Mouse (Mus musculus): ENCODE results near the gene Mark4. TPM values are rescaled to one million over a fixed set of nuclear protein-coding genes. Genes with fewer than 3 reads are reported as not detected.

Mark4 gene
- polyA plus RNA-seq, 1 experiment from 2014 or later = 16.3 TPM

DNA sequence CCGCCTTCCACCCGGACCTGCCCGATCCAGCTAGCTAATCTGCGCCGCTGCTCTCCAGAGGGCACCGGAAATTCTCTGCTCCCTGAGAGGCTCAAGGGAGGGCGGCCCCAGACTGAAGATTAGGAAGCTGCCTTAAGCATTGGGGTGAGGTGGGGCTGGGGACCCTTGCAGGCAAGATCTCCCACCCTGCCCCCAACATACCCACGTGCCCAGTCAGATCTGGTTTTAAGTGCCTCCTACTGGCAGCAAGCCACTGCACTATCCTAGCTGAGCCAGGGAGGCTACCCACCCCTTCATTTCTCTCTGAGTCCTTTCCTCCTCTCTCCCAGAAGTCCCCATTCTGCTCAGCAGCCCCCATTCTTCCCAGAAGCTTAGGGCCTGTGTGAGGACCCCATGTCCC, 80.6 kb downstream of the Mark4 start:
- H3K4me2 ChIP-seq (replicated peaks) = no peak overlapping the region
- H3K36me3 ChIP-seq = no peaks in the 10 kb centered on the region
- 79% methylated on average over 7 of the region's 8 CpGs for WGBS
- H3K27ac ChIP-seq = no peak overlapping the region
- H3K9me3 ChIP-seq = no peaks in the 10 kb centered on the region
- no peak for ATAC-seq
- no peak overlapping the region for H3K4me3 ChIP-seq (replicated peaks)
- no peaks in the 10 kb centered on the region for H3K27me3 ChIP-seq
- peaks cover 8% of the 10 kb centered on the region for H3K4me1 ChIP-seq (replicated peaks)
- H3K9ac ChIP-seq (replicated peaks) = no peak overlapping the region

DNA sequence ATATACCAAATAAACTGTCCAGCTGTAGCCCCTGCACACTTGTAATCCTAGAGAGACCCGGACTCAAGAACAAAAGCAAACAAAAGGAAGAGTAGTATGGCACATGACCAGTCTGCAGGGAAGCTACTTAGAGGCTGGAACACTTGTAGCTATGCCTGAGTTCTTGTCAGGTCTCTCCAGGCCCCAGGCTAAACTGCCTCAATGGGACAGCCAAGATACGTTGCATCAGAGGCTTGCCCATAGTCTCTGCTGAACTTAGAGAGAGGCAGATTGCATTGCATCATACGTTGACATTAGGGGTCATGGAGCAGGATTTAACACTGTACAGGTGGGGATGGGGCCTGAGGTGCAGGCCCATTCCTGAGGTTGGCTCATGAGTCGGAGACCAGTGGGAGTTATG, 82.6 kb downstream of the Mark4 start:
- Histone ChIP-seq H3K36me3 (no peaks in the 10 kb centered on the region), H3K9ac (replicated peaks) (no peak overlapping the region), H3K4me3 (replicated peaks) (no peak overlapping the region), H3K27me3 (no peaks in the 10 kb centered on the region), H3K4me1 (replicated peaks) (no peaks in the 10 kb centered on the region), H3K9me3 (no peaks in the 10 kb centered on the region), H3K4me2 (replicated peaks) (no peak overlapping the region), H3K27ac (no peak overlapping the region)
- ATAC-seq = no peak
- WGBS = 79% methylated on average over 4 of the region's 4 CpGs

DNA sequence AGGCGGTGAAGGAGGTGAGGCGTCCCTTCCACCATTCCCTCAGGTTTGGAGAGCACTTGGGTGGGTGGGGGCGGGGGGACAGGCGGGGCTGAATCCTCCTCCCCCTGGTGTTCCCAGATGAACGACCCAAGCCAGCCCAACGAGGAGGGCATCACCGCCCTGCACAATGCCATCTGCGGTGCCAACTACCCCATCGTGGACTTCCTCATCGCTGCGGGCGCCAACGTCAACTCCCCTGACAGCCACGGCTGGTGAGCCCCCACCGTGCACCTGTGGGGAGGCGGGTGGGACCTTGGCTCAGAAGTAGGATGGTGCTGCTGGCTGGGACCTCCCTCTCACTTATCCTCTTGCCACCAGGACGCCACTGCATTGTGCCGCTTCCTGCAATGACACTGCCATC, 83.3 kb downstream of the Mark4 start:
- H3K4me3 ChIP-seq (replicated peaks) = no peak overlapping the region
- H3K36me3 ChIP-seq = no peaks in the 10 kb centered on the region
- H3K9me3 ChIP-seq = no peaks in the 10 kb centered on the region
- no peak for ATAC-seq
- no peak overlapping the region for H3K27ac ChIP-seq
- H3K27me3 ChIP-seq = no peaks in the 10 kb centered on the region
- H3K4me1 ChIP-seq (replicated peaks) = no peaks in the 10 kb centered on the region
- H3K9ac ChIP-seq (replicated peaks) = no peak overlapping the region
- no peak overlapping the region for H3K4me2 ChIP-seq (replicated peaks)
- WGBS = 81% methylated on average over 18 of the region's 18 CpGs

MicroRNA genes within 50 kb of the gene (microRNA counts, 519-probe panel; counts per million panel counts)
- 110 counts per million, percentile 56 among the panel's probes with 10 or more counts for microRNA mmu-miR-343

Small RNA genes lying within 50 kb of the gene (microRNA-seq; reads per million reads assigned to microRNA genes)
- not detected for gene Mir343

Other genes with a start within 250 kb of the Mark4 start
- gene Gpr4, start 246.3 kb downstream of the Mark4 start, polyA plus RNA-seq (2015; fragmentation: Nextera tagmentation; extraction: Ambion mirVana) = 1.8 and 1.9 TPM in 2 replicates
- 39.4 and 40.5 TPM in 2 replicates for gene Opa3, start 230.5 kb downstream of the Mark4 start, polyA plus RNA-seq (2015; fragmentation: Nextera tagmentation; extraction: Ambion mirVana)
- 28.6 and 38.0 TPM in 2 replicates for gene Vasp, start 187.0 kb downstream of the Mark4 start, polyA plus RNA-seq (2015; fragmentation: Nextera tagmentation; extraction: Ambion mirVana)
- 0.34 and 0.88 TPM in 2 replicates for gene Ppm1n, start 178.8 kb downstream of the Mark4 start, polyA plus RNA-seq (2015; fragmentation: Nextera tagmentation; extraction: Ambion mirVana)
- gene Rtn2, start 176.2 kb downstream of the Mark4 start, polyA plus RNA-seq (2015; fragmentation: Nextera tagmentation; extraction: Ambion mirVana) = 97.4 and 102 TPM in 2 replicates
- not detected in 2 replicates for gene Fosb, start 148.8 kb downstream of the Mark4 start, polyA plus RNA-seq (2015; fragmentation: Nextera tagmentation; extraction: Ambion mirVana)
- gene Ercc1, start 114.0 kb downstream of the Mark4 start, polyA plus RNA-seq (2015; fragmentation: Nextera tagmentation; extraction: Ambion mirVana) = 84.1 and 91.9 TPM in 2 replicates
- gene Cd3eap, start 99.3 kb downstream of the Mark4 start, polyA plus RNA-seq (2015; fragmentation: Nextera tagmentation; extraction: Ambion mirVana) = 19.6 and 20.4 TPM in 2 replicates
- 1.2 and 2.3 TPM in 2 replicates for gene Ppp1r13l, start 99.1 kb downstream of the Mark4 start, polyA plus RNA-seq (2015; fragmentation: Nextera tagmentation; extraction: Ambion mirVana)
- gene Ercc2, start 76.8 kb downstream of the Mark4 start, polyA plus RNA-seq (2015; fragmentation: Nextera tagmentation; extraction: Ambion mirVana) = 27.6 and 28.9 TPM in 2 replicates
- 1.1 and 1.2 TPM in 2 replicates for gene Klc3, start 54.7 kb downstream of the Mark4 start, polyA plus RNA-seq (2015; fragmentation: Nextera tagmentation; extraction: Ambion mirVana)
- gene Ckm, start 54.0 kb downstream of the Mark4 start, polyA plus RNA-seq (2015; fragmentation: Nextera tagmentation; extraction: Ambion mirVana) = 0.07 TPM in 1 of 2 replicates, not detected in the other
- gene Exoc3l2, start 4.5 kb upstream of the Mark4 start, polyA plus RNA-seq (2015; fragmentation: Nextera tagmentation; extraction: Ambion mirVana) = 0.24 and 0.32 TPM in 2 replicates
- gene Bloc1s3, start 49.5 kb upstream of the Mark4 start, polyA plus RNA-seq (2015; fragmentation: Nextera tagmentation; extraction: Ambion mirVana) = 2.9 and 4.5 TPM in 2 replicates
- gene Trappc6a, start 49.6 kb upstream of the Mark4 start, polyA plus RNA-seq (2015; fragmentation: Nextera tagmentation; extraction: Ambion mirVana) = 36.6 and 43.3 TPM in 2 replicates
- gene Nkpd1, start 59.0 kb upstream of the Mark4 start, polyA plus RNA-seq (2015; fragmentation: Nextera tagmentation; extraction: Ambion mirVana) = 0.08 and 0.11 TPM in 2 replicates
- 25.7 and 37.0 TPM in 2 replicates for gene Ppp1r37, start 104.3 kb upstream of the Mark4 start, polyA plus RNA-seq (2015; fragmentation: Nextera tagmentation; extraction: Ambion mirVana)
- gene Zfp296, start 118.5 kb upstream of the Mark4 start, polyA plus RNA-seq (2015; fragmentation: Nextera tagmentation; extraction: Ambion mirVana) = 0.26 and 0.31 TPM in 2 replicates
- 134 and 138 TPM in 2 replicates for gene Gemin7, start 118.8 kb upstream of the Mark4 start, polyA plus RNA-seq (2015; fragmentation: Nextera tagmentation; extraction: Ambion mirVana)
- 54.0 and 65.0 TPM in 2 replicates for gene Clasrp, start 145.7 kb upstream of the Mark4 start, polyA plus RNA-seq (2015; fragmentation: Nextera tagmentation; extraction: Ambion mirVana)
- 3.8 and 4.1 TPM in 2 replicates for gene Relb, start 170.6 kb upstream of the Mark4 start, polyA plus RNA-seq (2015; fragmentation: Nextera tagmentation; extraction: Ambion mirVana)
- gene Clptm1, start 206.2 kb upstream of the Mark4 start, polyA plus RNA-seq (2015; fragmentation: Nextera tagmentation; extraction: Ambion mirVana) = 86.6 and 97.5 TPM in 2 replicates
- gene Apoc2, start 219.1 kb upstream of the Mark4 start, polyA plus RNA-seq (2015; fragmentation: Nextera tagmentation; extraction: Ambion mirVana) = 0.23 TPM in 1 of 2 replicates, not detected in the other
- gene Gm44805, start 222.6 kb upstream of the Mark4 start, polyA plus RNA-seq (2015; fragmentation: Nextera tagmentation; extraction: Ambion mirVana) = not detected in 2 replicates
- not detected in 2 replicates for gene Apoc4, start 222.7 kb upstream of the Mark4 start, polyA plus RNA-seq (2015; fragmentation: Nextera tagmentation; extraction: Ambion mirVana)
- 0.94 and 1.0 TPM in 2 replicates for gene Apoc1, start 233.8 kb upstream of the Mark4 start, polyA plus RNA-seq (2015; fragmentation: Nextera tagmentation; extraction: Ambion mirVana)
- gene Apoe, start 240.4 kb upstream of the Mark4 start, polyA plus RNA-seq (2015; fragmentation: Nextera tagmentation; extraction: Ambion mirVana) = 173 and 194 TPM in 2 replicates

Data from midbrain, embryonic 13.5 days (tissue).